Mouse (Mus musculus) olfactory bulb, adult 2 months (tissue): ENCODE data around the gene Cby3. TPM values are rescaled to one million over a fixed set of nuclear protein-coding genes. Genes with fewer than 3 reads are reported as not detected.

ENCODE experiments used
- H3K27ac ChIP-seq: fragments of 200-500 bp; 2 replicates; pipeline ENCODE4 v1.5.1; 2012; ENCODE audit warnings: low read depth, low read length; ENCODE audit not compliant: insufficient read depth
- H3K4me1 ChIP-seq: fragments of 200-500 bp; 2 replicates; pipeline ENCODE4 v1.6.1; 2012; ENCODE audit warnings: low read length; ENCODE audit not compliant: control insufficient read depth, insufficient read depth
- H3K4me3 ChIP-seq: fragments of 200-500 bp; 2 replicates; pipeline ENCODE4 v1.5.1; 2012; ENCODE audit warnings: mild to moderate bottlenecking, low read depth, low read length, moderate library complexity; ENCODE audit not compliant: insufficient read depth
- CTCF ChIP-seq: fragments of 200-500 bp; IDR thresholded peaks from 2 replicates; pipeline ENCODE4 v1.5.1; 2012; ENCODE audit warnings: low read depth, mild to moderate bottlenecking, low read length, moderate library complexity; ENCODE audit not compliant: insufficient read depth
- POLR2A ChIP-seq: fragments of 200-500 bp; IDR thresholded peaks from 2 replicates; pipeline ENCODE4 v1.6.1; 2012; ENCODE audit warnings: mild to moderate bottlenecking, low read depth, low read length, moderate library complexity; ENCODE audit not compliant: insufficient read depth
- WGBS: fragments of 180-500 bp; shearing (Covaris S2); methylation state at CpG from one replicate; pipeline ENCODE4 v1.1.7; 2018; 5-methylcytosine and 5-hydroxymethylcytosine counted together
- polyA plus RNA-seq: library from polyadenylated mRNA; stranded (reverse); fragments of >200 nt; gene quantifications from 2 replicates; pipeline ENCODE4 v1.2.4, GENCODE M21; 2012; ENCODE audit warnings: low replicate concordance; ENCODE audit not compliant: missing spikeins, insufficient read depth, insufficient read length

Gene Cby3
- polyA plus RNA-seq, 1 experiment, result not detected

DNA sequence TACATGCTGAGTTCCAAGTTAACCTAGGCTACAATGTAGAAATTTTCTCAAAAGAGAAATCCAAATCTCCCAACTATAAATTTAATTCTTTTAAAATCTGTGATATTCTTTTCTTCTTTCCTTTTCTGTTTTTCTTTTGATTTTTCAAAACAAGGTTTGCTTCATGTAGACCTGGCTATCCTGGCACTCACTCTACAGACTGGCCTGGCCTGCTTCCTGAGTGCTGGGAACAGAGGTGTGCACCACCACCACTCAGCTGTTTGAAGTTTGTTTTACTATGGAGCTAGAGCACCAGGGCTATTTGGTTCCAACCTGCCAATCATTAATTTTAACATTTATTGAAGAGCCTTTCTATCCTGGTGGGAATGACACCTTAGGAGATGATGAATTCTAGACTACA lies 18.8 kb downstream of the Cby3 start:
- Histone ChIP-seq H3K4me1 (peaks cover 10% of the 10 kb centered on the region), H3K27ac (no peak overlapping the region), H3K4me3 (no peak overlapping the region)
- TF ChIP-seq CTCF, result no peak
- TF ChIP-seq POLR2A, result no peak

DNA sequence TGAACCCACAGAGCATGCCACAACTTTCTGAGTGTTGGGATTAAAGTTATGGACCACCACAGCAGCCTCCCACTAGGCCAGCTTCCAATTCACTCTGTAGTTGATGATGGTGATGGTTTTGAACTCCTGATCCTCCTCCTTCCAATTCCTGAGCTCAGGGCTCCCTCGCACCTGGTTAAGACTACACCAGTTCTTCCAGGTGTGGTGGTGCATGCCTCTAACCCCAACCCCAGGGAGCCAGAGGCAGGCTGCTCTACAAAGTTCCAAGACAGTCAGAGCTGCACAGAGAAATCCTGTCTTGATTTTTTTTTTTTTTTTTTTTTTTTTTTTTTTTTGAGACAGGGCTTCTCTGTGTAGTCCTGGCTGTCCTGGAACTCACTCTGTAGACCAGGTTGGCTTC lies 19.4 kb downstream of the Cby3 start:
- no peak overlapping the region for H3K4me3 ChIP-seq
- no peak overlapping the region for H3K27ac ChIP-seq
- WGBS, result 100% methylated on average over 1 of the region's 1 CpGs
- TF ChIP-seq CTCF (no peak), POLR2A (no peak)
- peaks cover 10% of the 10 kb centered on the region for H3K4me1 ChIP-seq

DNA sequence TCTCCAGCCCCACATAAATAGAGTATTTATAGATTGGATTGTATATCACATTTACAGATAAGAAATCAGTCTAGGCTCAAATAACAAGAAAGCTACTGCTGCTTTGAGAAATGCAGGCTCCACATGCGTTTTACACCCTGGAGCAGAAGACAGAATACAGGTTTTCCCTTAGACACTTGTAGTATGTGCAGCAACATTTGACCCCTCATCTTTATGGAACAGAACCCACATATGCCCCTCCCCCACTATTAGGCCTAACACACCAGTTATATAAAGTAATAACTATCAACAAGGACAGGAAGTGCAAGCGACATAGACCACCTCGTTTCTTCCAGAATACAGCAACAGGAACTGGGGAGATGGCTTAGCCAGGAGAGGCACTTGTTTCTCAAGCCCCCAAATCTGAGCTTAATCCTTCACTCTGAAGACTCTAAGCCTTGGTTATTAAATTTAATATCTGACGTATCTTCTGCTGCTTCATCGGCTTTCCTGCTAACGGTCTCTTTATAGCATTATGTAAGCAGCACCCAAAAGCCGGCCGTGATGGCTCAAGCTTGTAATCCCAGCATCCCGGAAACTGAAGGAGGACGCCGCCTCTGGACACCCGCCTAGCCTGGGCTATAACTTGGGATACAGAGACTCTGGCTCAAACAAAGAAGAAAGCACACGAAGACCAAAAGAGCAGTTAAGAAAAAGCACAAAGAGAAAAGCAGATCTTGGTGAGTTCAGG lies 20.2 kb downstream of the Cby3 start:
- Histone ChIP-seq H3K4me3 (no peak overlapping the region), H3K4me1 (peaks cover 10% of the 10 kb centered on the region), H3K27ac (no peak overlapping the region)
- TF ChIP-seq CTCF, result no peak
- no peak for TF ChIP-seq POLR2A
- 92% methylated on average over 13 of the region's 13 CpGs for WGBS

DNA sequence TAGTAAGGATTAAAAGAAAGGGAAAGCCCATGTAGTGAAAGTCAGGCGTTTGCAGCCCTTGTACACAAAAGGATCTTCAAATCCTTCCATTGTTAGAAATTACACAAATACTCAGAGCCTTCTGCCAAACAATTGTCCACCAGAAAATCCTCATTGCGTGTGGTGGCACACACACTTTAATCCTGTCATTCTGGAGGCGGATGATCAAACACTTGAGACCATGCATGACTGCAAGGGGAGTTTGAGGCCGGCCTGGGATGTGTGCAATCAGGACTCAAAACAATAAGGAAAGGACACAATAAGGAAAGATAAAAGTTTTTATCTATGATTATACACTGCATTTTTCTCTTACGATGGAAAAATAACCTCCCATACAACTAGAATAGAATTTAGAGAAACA lies 21.2 kb downstream of the Cby3 start:
- no peak for TF ChIP-seq CTCF
- no peak for TF ChIP-seq POLR2A
- Histone ChIP-seq H3K27ac (no peak overlapping the region), H3K4me1 (peaks cover 6% of the 10 kb centered on the region), H3K4me3 (no peak overlapping the region)
- WGBS, result 84% methylated on average over 5 of the region's 5 CpGs

DNA sequence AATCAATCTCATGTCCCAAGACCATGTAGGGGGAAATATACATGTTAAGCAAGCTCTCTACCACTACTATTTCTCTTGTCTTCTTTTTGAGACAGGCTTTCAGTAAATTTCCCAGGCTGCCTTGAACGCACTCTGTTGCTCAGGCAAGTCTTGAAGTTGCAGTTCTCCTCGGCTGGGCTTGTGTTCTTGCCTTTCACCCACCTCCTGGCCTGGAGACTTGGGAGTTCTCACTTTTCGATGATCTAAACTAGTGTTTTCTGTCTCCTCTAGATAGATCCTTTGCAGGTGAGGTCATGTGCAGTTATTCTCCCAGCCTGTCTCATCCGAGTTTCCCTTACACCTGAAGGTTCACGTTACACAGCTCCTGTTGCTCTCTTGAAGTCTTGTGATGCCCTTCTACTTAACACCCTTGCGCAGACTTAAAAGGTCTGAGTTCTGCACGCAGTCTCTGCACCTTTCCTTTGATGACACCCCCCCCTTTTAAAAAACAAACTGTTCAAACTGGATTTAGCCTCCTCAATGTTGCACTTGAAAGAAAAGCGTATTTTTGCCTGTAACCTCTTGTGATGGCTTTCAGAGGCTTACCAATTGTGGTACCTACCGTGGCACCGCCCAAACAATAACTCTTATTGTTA lies 22.0 kb downstream of the Cby3 start:
- peak overlapping the region; percentile 89 for H3K4me3 ChIP-seq
- H3K27ac ChIP-seq, result peak overlapping the region; percentile 99
- TF ChIP-seq POLR2A (no peak), CTCF (no peak)
- 35% methylated on average over 10 of the region's 10 CpGs for WGBS
- peaks cover 4% of the 10 kb centered on the region for H3K4me1 ChIP-seq

DNA sequence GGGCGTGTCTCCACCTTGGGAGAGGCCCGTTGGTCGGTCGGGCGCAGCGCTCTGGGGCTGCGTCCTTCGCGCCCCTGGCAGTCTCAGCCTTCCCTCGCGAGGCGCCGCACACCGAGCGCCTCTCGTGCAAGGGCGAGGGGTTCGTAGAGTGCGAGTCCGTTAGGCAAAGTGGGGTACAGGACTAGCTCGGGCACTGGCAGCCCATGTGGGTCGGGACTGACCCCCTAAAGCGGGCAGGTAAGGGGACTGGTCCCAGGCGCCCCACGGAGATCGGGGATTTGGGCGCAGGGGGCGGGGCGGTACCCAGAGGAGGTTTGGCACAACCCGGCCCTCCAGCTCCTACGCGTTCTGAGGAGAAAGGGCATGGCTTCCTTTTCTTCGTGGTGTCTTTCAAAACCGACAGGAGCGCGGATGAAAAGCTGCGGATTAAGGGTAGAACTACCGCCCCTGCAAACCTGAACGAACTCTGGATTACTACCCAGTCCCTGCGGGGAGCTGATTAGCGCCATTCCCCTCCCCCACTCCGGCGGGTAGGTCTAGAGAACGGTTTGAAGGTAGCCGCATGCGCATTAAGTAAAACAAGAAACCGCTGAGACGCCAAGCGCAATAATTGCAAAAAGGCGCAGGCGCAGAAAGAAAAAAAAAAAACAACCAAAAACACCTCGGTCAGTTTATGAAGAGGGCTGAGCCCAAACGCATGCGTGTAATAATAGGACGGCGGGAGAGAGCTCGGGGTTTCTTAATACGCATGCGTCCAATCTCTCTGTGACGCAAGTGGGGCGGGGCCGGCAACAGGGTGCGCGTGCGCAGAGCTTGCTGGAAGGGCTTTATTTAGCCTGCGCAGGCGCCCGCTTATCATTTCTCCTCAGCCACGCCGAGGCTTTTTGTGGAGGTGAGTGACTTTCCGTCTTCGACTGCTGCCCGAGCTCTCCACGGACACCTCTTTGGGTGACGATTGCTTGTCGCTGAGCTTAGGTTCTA lies 22.9 kb downstream of the Cby3 start, which contains the start of gene Hnrnph1:
Gene Hnrnph1 (plus strand): TSS at position 80 of the 981 bp plus-strand sequence.
- peak within 1 kb of the TSS; percentile 99 for H3K27ac ChIP-seq
- WGBS, result under 1% methylated on average over 76 of the region's 76 CpGs
- H3K4me1 ChIP-seq, result peaks cover 4% of the 10 kb centered on the region
- H3K4me3 ChIP-seq, result peak within 1 kb of the TSS; percentile 98
- no peak; the same call in 1 of the 2 replicates for TF ChIP-seq CTCF
- TF ChIP-seq POLR2A, result peak; percentile 99

DNA sequence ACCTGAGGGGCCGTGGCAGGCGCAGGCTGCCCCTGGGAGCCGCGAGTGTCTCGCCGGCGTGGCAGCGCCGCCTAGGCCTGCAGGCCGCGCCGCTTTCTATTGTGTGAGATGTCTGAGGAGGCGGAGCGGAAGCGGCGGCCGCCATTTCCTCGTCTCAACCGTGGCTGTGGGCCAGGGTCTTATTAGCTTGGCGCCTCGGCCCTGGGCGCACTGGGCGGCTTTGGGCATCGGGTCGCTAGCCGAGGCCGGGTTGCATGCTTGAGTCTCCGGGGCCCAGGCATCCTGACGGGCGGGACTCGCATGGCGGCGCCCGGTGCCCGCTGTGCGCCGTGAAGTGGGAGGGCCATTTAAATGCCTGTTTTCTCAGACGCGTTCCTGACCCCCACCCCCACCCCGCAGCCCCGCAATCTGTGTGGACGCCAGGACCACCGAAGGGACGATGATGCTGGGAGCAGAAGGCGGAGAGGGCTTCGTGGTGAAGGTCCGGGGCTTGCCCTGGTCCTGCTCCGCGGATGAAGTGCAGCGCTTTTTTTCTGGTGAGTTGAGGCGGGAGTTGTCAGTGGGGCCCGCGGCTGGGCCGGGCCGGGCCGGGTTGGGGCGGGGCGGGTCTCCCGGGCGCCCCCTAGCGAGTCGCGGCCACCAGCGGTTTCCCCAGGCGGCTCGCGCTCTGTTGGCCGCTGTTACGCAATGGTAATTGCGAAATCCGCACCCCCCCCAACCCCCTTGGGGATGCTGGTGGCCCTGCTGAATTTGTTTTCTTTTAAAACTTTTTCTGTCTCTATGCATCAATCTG lies 23.8 kb downstream of the Cby3 start:
- TF ChIP-seq POLR2A, result no peak
- peak; percentile 80; the same call in 1 of the 2 replicates for TF ChIP-seq CTCF
- peak overlapping the region; percentile 98 for H3K4me3 ChIP-seq
- under 1% methylated on average over 71 of the region's 71 CpGs for WGBS
- H3K4me1 ChIP-seq, result peaks cover 4% of the 10 kb centered on the region
- H3K27ac ChIP-seq, result peak overlapping the region; percentile 99

DNA sequence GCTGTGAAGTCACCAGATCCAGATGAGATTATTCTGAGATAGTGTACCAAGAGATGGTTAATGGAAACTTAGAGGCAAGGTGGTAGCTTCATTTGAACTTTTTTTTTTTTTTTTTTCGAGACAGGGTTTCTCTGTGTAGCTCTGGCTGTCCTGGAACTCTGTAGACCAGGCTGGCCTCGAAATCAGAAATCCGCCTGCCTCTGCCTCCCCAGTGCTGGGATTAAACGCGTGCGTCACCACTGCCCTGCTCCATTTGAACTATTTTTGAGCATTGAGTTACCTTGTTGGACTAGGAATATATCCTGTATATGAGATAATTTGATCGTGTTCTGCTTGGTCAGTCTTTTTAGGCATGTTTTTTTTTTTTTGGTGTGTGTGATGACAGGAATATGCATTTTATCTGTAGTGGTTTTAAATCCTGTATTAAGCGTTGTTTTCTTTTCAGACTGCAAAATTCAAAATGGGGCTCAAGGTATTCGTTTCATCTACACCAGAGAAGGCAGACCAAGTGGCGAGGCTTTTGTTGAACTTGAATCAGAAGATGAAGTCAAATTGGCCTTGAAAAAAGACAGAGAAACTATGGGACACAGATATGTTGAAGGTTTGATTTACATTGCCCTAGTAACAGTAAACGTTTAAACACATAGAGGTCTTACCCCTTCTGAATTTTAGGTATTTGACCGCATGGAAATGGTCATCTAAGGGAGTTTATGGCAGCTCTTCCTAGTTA lies 24.9 kb downstream of the Cby3 start:
- peaks cover 4% of the 10 kb centered on the region for H3K4me1 ChIP-seq
- WGBS, result 40% methylated on average over 12 of the region's 12 CpGs
- no peak for TF ChIP-seq POLR2A
- TF ChIP-seq CTCF, result no peak
- no peak overlapping the region for H3K27ac ChIP-seq
- H3K4me3 ChIP-seq, result peak overlapping the region; percentile 39
